Mouse (Mus musculus) lung, embryonic 16.5 days (tissue): ENCODE results near the gene Clrn2. TPM values are rescaled to one million over a fixed set of nuclear protein-coding genes. Genes with fewer than 3 reads are reported as not detected.

Source experiments
- ATAC-seq: fragments of 200-750 bp; cut with Nextera tagmentation; 2 replicates; pipeline ENCODE4 v1.8.0; 2017; ENCODE audit warnings: low read depth, mild to moderate bottlenecking, moderate library complexity
- H3K27ac ChIP-seq: fragments of 300-500 bp; sonication (generic); 2 replicates; pipeline ENCODE4 v1.5.1; 2014; ENCODE audit warnings: mild to moderate bottlenecking, control low read depth, low read length
- H3K27me3 ChIP-seq: fragments of 300-500 bp; sonication (generic); 2 replicates; pipeline ENCODE4 v1.6.1; 2014; ENCODE audit warnings: low read depth, low read length, mixed read lengths; ENCODE audit not compliant: control insufficient read depth, insufficient read depth
- H3K36me3 ChIP-seq: fragments of 300-500 bp; sonication (generic); 2 replicates; pipeline ENCODE4 v1.6.1; 2014; ENCODE audit warnings: low read length; ENCODE audit not compliant: control insufficient read depth, insufficient read depth
- H3K4me1 ChIP-seq: fragments of 300-500 bp; sonication (generic); replicated peaks from 2 replicates; pipeline ENCODE4 v1.6.1; 2014; ENCODE audit warnings: low read length, mixed read lengths; ENCODE audit not compliant: control insufficient read depth, insufficient read depth
- H3K4me2 ChIP-seq: fragments of 300-500 bp; sonication (generic); 2 replicates; pipeline ENCODE4 v1.6.1; 2014; ENCODE audit warnings: low read depth, low read length, control low read depth
- H3K4me3 ChIP-seq: fragments of 300-500 bp; sonication (generic); 2 replicates; pipeline ENCODE4 v1.5.1; 2014; ENCODE audit warnings: mild to moderate bottlenecking, low read length, control low read depth
- H3K9ac ChIP-seq: fragments of 300-500 bp; sonication (generic); 2 replicates; pipeline ENCODE4 v1.6.1; 2014; ENCODE audit warnings: low read length, control low read depth
- H3K9me3 ChIP-seq: fragments of 300-500 bp; sonication (generic); 2 replicates; pipeline ENCODE4 v1.6.1; 2016; ENCODE audit warnings: low read length; ENCODE audit not compliant: control insufficient read depth
- WGBS: fragments of 180-500 bp; shearing (Covaris S2); extraction: QIAGEN DNeasy Blood & Tissue Kit; methylation state at CpG from one replicate; pipeline ENCODE4 v1.1.7; 2014; 5-methylcytosine and 5-hydroxymethylcytosine counted together
- polyA plus RNA-seq: library from polyadenylated mRNA; unstranded; fragments of >200 nt; fragmentation: Nextera tagmentation; extraction: Ambion mirVana; gene quantifications from 2 replicates; pipeline ENCODE4 v1.2.1, GENCODE M21; 2015

The Clrn2 gene
- polyA plus RNA-seq, 1 experiment from 2014 or later = not detected

DNA sequence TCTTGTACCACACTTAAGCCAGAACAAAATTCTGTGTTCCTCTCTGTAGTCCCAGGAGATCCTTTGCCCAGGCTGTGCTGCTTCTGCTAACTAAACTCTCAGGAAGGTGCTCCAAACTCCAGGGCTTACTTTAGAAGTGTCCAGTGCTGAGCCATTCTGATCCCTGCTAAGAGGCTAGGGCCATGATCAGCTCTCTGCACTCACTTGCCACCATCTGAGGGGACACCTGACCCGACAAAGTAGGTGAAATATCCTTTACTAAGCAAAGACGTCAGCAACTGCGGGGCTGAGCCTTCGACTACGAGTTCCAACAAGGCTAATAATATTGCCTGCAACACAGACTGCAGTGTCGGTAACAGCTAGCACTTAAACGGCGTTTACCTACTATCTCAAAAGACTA, 4.3 kb upstream of the Clrn2 start:
- Histone ChIP-seq H3K27ac (no peak overlapping the region; the same call in 1 of the 2 replicates), H3K4me1 (peaks cover 12% of the 10 kb centered on the region), H3K36me3 (no peaks in the 10 kb centered on the region), H3K4me3 (peak overlapping the region; percentile 83), H3K4me2 (peak overlapping the region; percentile 99), H3K9ac (peak overlapping the region; percentile 80), H3K27me3 (no peaks in the 10 kb centered on the region), H3K9me3 (no peaks in the 10 kb centered on the region)
- WGBS = under 1% methylated on average over 8 of the region's 8 CpGs
- no peak for ATAC-seq

- Histone ChIP-seq H3K27me3 (no peaks in the 10 kb centered on the region), H3K27ac (peak within 1 kb of the TSS; percentile 83), H3K4me2 (peak within 1 kb of the TSS; percentile 99), H3K4me3 (peak within 1 kb of the TSS; percentile 83), H3K36me3 (no peaks in the 10 kb centered on the region), H3K9me3 (no peaks in the 10 kb centered on the region), H3K9ac (peak within 1 kb of the TSS; percentile 80), H3K4me1 (peaks cover 12% of the 10 kb centered on the region)
- ATAC-seq = peak; percentile 99
- under 1% methylated on average over 70 of the region's 70 CpGs for WGBS
Measured at GRCm38 (mm10) chr5:45449831-45450716, 3.5 kb upstream of the Clrn2 start, which contains the start of gene Qdpr. Gene Qdpr (minus strand): TSS chr5:45450236.

GRCm38 (mm10) chr5:45454456-45454855, 905 bp downstream of the Clrn2 start:
- H3K4me3 ChIP-seq = no peak overlapping the region
- H3K27me3 ChIP-seq = no peaks in the 10 kb centered on the region
- peaks cover 3% of the 10 kb centered on the region; the same call in 1 of the 2 replicates for H3K4me1 ChIP-seq
- no peaks in the 10 kb centered on the region for H3K36me3 ChIP-seq
- H3K9ac ChIP-seq = no peak overlapping the region
- H3K9me3 ChIP-seq = no peaks in the 10 kb centered on the region
- H3K4me2 ChIP-seq = no peak overlapping the region
- no peak overlapping the region for H3K27ac ChIP-seq
- ATAC-seq = no peak
- 30% methylated on average over 9 of the region's 9 CpGs for WGBS

DNA sequence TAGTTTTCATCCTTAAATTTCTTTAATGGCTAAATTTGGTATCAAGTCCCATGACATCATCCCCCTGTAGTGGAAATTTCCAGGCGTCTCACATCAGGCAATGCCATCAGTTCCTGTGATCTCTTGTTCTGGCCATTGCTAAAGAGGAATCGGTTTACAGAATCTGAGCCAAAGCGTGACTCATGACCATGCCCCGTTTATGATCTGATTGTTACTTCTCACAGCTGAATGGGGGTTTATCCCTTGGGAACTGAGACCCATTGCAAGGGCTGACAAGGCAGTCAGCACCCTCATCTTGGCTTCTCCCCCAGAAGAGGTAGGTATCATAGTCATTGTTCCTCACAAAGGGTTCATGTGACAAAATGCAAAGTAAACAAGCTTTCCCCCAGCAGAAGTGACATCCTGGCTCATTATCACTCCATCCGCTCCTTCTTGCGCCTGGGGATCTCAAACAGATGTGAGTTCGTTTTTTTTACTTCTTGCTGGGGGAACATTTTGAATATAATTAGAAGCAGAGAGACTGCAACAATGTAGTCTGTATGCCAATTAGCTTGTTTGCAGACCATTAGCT, 19.4 kb downstream of the Clrn2 start:
- WGBS = 17% methylated on average over 7 of the region's 7 CpGs
- Histone ChIP-seq H3K9ac (no peak overlapping the region), H3K4me1 (peaks cover 18% of the 10 kb centered on the region), H3K9me3 (no peaks in the 10 kb centered on the region), H3K4me2 (no peak overlapping the region), H3K36me3 (no peaks in the 10 kb centered on the region), H3K27me3 (no peaks in the 10 kb centered on the region), H3K4me3 (no peak overlapping the region), H3K27ac (peak overlapping the region; percentile 18)
- ATAC-seq = peak; percentile 58

GRCm38 (mm10) chr5:45473521-45473920, 20.0 kb downstream of the Clrn2 start:
- WGBS = 76% methylated on average over 1 of the region's 1 CpGs
- no peak for ATAC-seq
- no peak overlapping the region for H3K4me3 ChIP-seq

DNA sequence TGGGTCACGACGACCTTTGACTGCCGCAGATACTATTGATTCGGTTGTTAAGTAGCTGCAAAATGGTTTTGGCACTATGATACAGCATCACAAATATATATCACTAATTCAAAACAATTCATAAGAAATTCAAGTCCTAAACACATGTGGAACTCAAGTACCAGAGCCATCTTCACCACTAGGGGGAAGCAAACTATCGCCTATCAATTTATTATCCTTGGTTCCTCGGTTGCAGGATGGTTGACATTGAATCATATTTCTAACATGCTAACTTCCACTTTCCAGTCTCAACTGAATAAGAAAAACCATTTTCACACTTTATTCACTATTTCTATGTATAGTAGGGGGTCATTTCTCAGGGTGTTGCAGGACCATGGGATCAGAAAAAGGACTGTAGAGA, 20.7 kb downstream of the Clrn2 start:
- Histone ChIP-seq H3K27me3 (no peaks in the 10 kb centered on the region), H3K4me1 (peaks cover 18% of the 10 kb centered on the region), H3K9me3 (no peaks in the 10 kb centered on the region), H3K27ac (no peak overlapping the region), H3K36me3 (no peaks in the 10 kb centered on the region), H3K4me2 (no peak overlapping the region), H3K4me3 (no peak overlapping the region), H3K9ac (no peak overlapping the region)
- no peak for ATAC-seq
- 22% methylated on average over 6 of the region's 6 CpGs for WGBS

More at GRCm38 (mm10) chr5:45473521-45473920, 20.0 kb downstream of the Clrn2 start:
- H3K9ac ChIP-seq = no peak overlapping the region
- H3K4me1 ChIP-seq = peaks cover 18% of the 10 kb centered on the region
- no peak overlapping the region for H3K4me2 ChIP-seq
- H3K9me3 ChIP-seq = no peaks in the 10 kb centered on the region
- H3K27ac ChIP-seq = peak overlapping the region; percentile 18
- H3K27me3 ChIP-seq = no peaks in the 10 kb centered on the region
- no peaks in the 10 kb centered on the region for H3K36me3 ChIP-seq

- peaks cover 18% of the 10 kb centered on the region for H3K4me1 ChIP-seq
- H3K36me3 ChIP-seq = no peaks in the 10 kb centered on the region
- no peak for ATAC-seq
- no peak overlapping the region for H3K9ac ChIP-seq
- H3K27me3 ChIP-seq = no peaks in the 10 kb centered on the region
- H3K27ac ChIP-seq = no peak overlapping the region
- H3K4me2 ChIP-seq = no peak overlapping the region
- H3K4me3 ChIP-seq = no peak overlapping the region
- H3K9me3 ChIP-seq = no peaks in the 10 kb centered on the region
- WGBS = 61% methylated on average over 3 of the region's 4 CpGs
Measured at GRCm38 (mm10) chr5:45474758-45475157, 21.2 kb downstream of the Clrn2 start.

- peak overlapping the region; percentile 54 for H3K27ac ChIP-seq
- no peak overlapping the region for H3K4me2 ChIP-seq
- WGBS = 33% methylated on average over 5 of the region's 5 CpGs
- peaks cover 18% of the 10 kb centered on the region for H3K4me1 ChIP-seq
- H3K9ac ChIP-seq = no peak overlapping the region
- H3K27me3 ChIP-seq = no peaks in the 10 kb centered on the region
- H3K9me3 ChIP-seq = no peaks in the 10 kb centered on the region
- no peaks in the 10 kb centered on the region for H3K36me3 ChIP-seq
- peak; percentile 56 for ATAC-seq
- no peak overlapping the region for H3K4me3 ChIP-seq
Measured at GRCm38 (mm10) chr5:45475771-45476170, 22.2 kb downstream of the Clrn2 start.

DNA sequence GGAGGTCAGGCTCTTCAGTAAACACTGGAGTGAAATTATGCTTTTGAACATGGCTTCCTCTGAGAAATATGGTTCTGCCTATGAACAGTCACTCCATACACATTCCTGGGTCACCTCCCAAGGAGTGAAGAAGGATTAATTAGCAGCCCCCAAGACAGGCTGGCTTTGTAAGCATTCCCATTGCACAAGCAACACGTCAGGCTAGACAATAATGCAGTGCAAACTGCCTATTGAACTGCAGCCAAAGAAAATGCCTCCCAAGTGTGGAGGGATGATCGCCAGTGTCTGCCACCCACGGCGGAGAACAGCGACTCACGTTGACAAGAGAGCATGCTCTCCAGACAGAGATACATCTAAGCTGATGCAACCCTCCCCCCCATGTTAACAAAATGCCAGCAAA, 22.7 kb downstream of the Clrn2 start:
- Histone ChIP-seq H3K4me3 (no peak overlapping the region), H3K36me3 (no peaks in the 10 kb centered on the region), H3K4me1 (peaks cover 18% of the 10 kb centered on the region), H3K27me3 (no peaks in the 10 kb centered on the region), H3K27ac (peak overlapping the region; percentile 54), H3K4me2 (peak overlapping the region; percentile 4; the same call in 1 of the 2 replicates), H3K9ac (no peak overlapping the region), H3K9me3 (no peaks in the 10 kb centered on the region)
- 43% methylated on average over 6 of the region's 6 CpGs for WGBS
- peak; percentile 92 for ATAC-seq
